ENCODE assay signal across 25 mouse cellular contexts in genomic region chr5:107545927-107546326, GRCm38 (mm10). TPM values are rescaled to one million over a fixed set of nuclear protein-coding genes. Genes with fewer than 3 reads are reported as not detected.
A peak's percentile ranks its signal among the peaks of the same experiment; 100 is the strongest.
DNase-seq lines count a peak whose midpoint lies in the region; ATAC-seq and TF ChIP-seq lines count a peak whose summit lies in the region.
"Had no signal": no experiment of that assay in that cellular context is flagged by ENCODE, and none has a peak within 500 bp of the region (broad histone marks: within the 10 kb centered on the region; RNA-seq: fewer than 3 reads in every experiment).

No protein-coding gene starts in this region.

- H3K4me2 ChIP-seq in liver, embryonic 13.5 days = no peak overlapping the region
- H3K4me2 ChIP-seq in liver, postnatal 0 days (ENCODE audit: low read depth, low read length) = no peak overlapping the region
- no peak overlapping the region for H3K4me2 ChIP-seq in intestine, postnatal 0 days (replicated peaks; ENCODE audit: low read depth)
- H3K4me2 ChIP-seq: embryonic facial prominence, embryonic 15.5 days; hindbrain, embryonic 15.5 days; liver, embryonic 15.5 days; midbrain, embryonic 12.5 days had no signal

- H3K4me1 ChIP-seq in liver, embryonic 13.5 days (replicated peaks) = peaks cover 21% of the 10 kb centered on the region
- H3K4me1 ChIP-seq in liver, postnatal 0 days (ENCODE audit: insufficient read depth) = peaks cover 4% of the 10 kb centered on the region
- no peaks in the 10 kb centered on the region for H3K4me1 ChIP-seq in kidney, adult 2 months (ENCODE audit: control insufficient read depth, insufficient read depth, low read length)
- no peaks in the 10 kb centered on the region for H3K4me1 ChIP-seq in intestine, postnatal 0 days (replicated peaks; ENCODE audit: control insufficient read depth, insufficient read depth, low read length)
- H3K4me1 ChIP-seq: embryonic facial prominence, embryonic 15.5 days; hindbrain, embryonic 15.5 days; midbrain, embryonic 12.5 days had no signal

- 50% methylated on average over 4 of the region's 4 CpGs for WGBS in liver, embryonic 13.5 days (ENCODE audit: insufficient replicate concordance)
- WGBS in liver, postnatal 0 days (ENCODE audit: insufficient replicate concordance) = 43% methylated on average over 4 of the region's 4 CpGs
- 66% methylated on average over 4 of the region's 4 CpGs for WGBS in kidney, adult 2 months
- 55% methylated on average over 4 of the region's 4 CpGs for WGBS in intestine, postnatal 0 days

- no peak overlapping the region for H3K9ac ChIP-seq in liver, embryonic 13.5 days
- no peak overlapping the region for H3K9ac ChIP-seq in liver, postnatal 0 days (replicated peaks)
- H3K9ac ChIP-seq in intestine, postnatal 0 days (ENCODE audit: low read depth, low read length) = no peak overlapping the region
- H3K9ac ChIP-seq: embryonic facial prominence, embryonic 15.5 days; hindbrain, embryonic 15.5 days; liver, embryonic 15.5 days; midbrain, embryonic 12.5 days had no signal

- no peak overlapping the region for H3K4me3 ChIP-seq in liver, embryonic 13.5 days (replicated peaks)
- H3K4me3 ChIP-seq in liver, postnatal 0 days (ENCODE audit: low read depth, low read length) = no peak overlapping the region
- H3K4me3 ChIP-seq in kidney, adult 2 months (ENCODE audit: insufficient read depth, low read depth, low read length) = no peak overlapping the region
- H3K4me3 ChIP-seq in intestine, postnatal 0 days (ENCODE audit: low read depth, low read length) = no peak overlapping the region
- H3K4me3 ChIP-seq: embryonic facial prominence, embryonic 15.5 days; forebrain, embryonic 10.5 days; gastrocnemius, adult 2 months; heart, adult 2 months; hindbrain, embryonic 15.5 days; layer of hippocampus, adult 2 months; liver, embryonic 15.5 days; midbrain, embryonic 12.5 days had no signal

- 0 out of 2 replicates have a peak overlapping the region, but pooled peaks have one; percentile 3 for H3K27ac ChIP-seq in liver, embryonic 13.5 days
- no peak overlapping the region for H3K27ac ChIP-seq in liver, postnatal 0 days (ENCODE audit: low read depth)
- H3K27ac ChIP-seq in kidney, adult 2 months (ENCODE audit: insufficient read depth, low read depth, low read length) = no peak overlapping the region
- H3K27ac ChIP-seq in intestine, postnatal 0 days (ENCODE audit: low read depth, low read length) = no peak overlapping the region
- H3K27ac ChIP-seq: embryonic facial prominence, embryonic 15.5 days; forebrain, embryonic 10.5 days; gastrocnemius, adult 2 months; heart, adult 2 months; hindbrain, embryonic 15.5 days; layer of hippocampus, adult 2 months; macrophage; midbrain, embryonic 12.5 days had no signal

- no peaks in the 10 kb centered on the region for H3K36me3 ChIP-seq in liver, embryonic 13.5 days
- H3K36me3 ChIP-seq in liver, postnatal 0 days (replicated peaks; ENCODE audit: insufficient read depth, low read length) = 0 out of 2 replicates have a peak, but pooled peaks cover 3% of the 10 kb centered on the region
- H3K36me3 ChIP-seq in kidney, adult 2 months (ENCODE audit: control insufficient read depth, insufficient read depth, low read length) = no peaks in the 10 kb centered on the region
- H3K36me3 ChIP-seq in intestine, postnatal 0 days (ENCODE audit: control insufficient read depth, insufficient read depth) = no peaks in the 10 kb centered on the region
- H3K36me3 ChIP-seq: liver, embryonic 15.5 days had no signal

- TF ChIP-seq POLR2A in kidney, adult 2 months (IDR thresholded peaks at IDR 0.05; ENCODE audit: low read depth, low read length) = no peak

- TF ChIP-seq EP300 in liver, postnatal 0 days (IDR thresholded peaks at IDR 0.05; ENCODE audit: low read depth) = no peak

- no peak for TF ChIP-seq CTCF in liver, postnatal 0 days (IDR thresholded peaks at IDR 0.05; ENCODE audit: low read depth)
- TF ChIP-seq CTCF in kidney, adult 2 months (conservative IDR thresholded peaks at IDR 0.05; ENCODE audit: insufficient read depth, insufficient read length, low read depth, low read length) = no peak
- TF ChIP-seq CTCF in intestine, postnatal 0 days (IDR thresholded peaks at IDR 0.05; ENCODE audit: low read depth) = no peak

- H3K27me3 ChIP-seq in liver, embryonic 13.5 days = peaks cover 3% of the 10 kb centered on the region; the same call in 1 of the 2 replicates
- no peaks in the 10 kb centered on the region for H3K27me3 ChIP-seq in liver, postnatal 0 days (ENCODE audit: insufficient read depth, low read length)
- H3K27me3 ChIP-seq in kidney, adult 2 months (replicated peaks; ENCODE audit: control insufficient read depth, insufficient read depth, low read length) = no peaks in the 10 kb centered on the region
- no peaks in the 10 kb centered on the region for H3K27me3 ChIP-seq in intestine, postnatal 0 days (replicated peaks; ENCODE audit: control insufficient read depth, insufficient read depth, low read length)
- H3K27me3 ChIP-seq: embryonic facial prominence, embryonic 15.5 days; hindbrain, embryonic 15.5 days; midbrain, embryonic 12.5 days had no signal

- no peak for ATAC-seq in liver, embryonic 13.5 days (ENCODE audit: low read depth)
- no peak for ATAC-seq in liver, postnatal 0 days
- ATAC-seq in activated CD4-positive, CD25-positive, alpha-beta regulatory T cell, adult 4 months = peak; percentile 90
- peak; percentile 60 for ATAC-seq in megakaryocyte progenitor cell, adult 5-6 weeks (replicated peaks; ENCODE audit: poor library complexity)
- no peak for ATAC-seq in intestine, postnatal 0 days

- no peak for DNase-seq in liver, embryonic 13.5 days
- no peak for DNase-seq in liver, postnatal 0 days
- DNase-seq in 416B (ENCODE audit: low read depth) = peak; percentile 67
- DNase-seq in kidney, adult 2 months = no peak
- no peak for DNase-seq in cerebellum, adult 9-11 months
- DNase-seq: adrenal gland, adult 8-10 months; cerebellum, adult 8-10 months; gastrocnemius, adult 2 months; heart, adult 2 months; heart, postnatal 36 days; kidney, adult 8-10 months; kidney, postnatal 14 days; spleen, adult 18-20 months; thymus, adult 18-20 months had no signal

- no peaks in the 10 kb centered on the region for H3K9me3 ChIP-seq in liver, embryonic 13.5 days (replicated peaks)
- no peaks in the 10 kb centered on the region for H3K9me3 ChIP-seq in liver, postnatal 0 days (ENCODE audit: low read length)
- no peaks in the 10 kb centered on the region for H3K9me3 ChIP-seq in intestine, postnatal 0 days (ENCODE audit: control insufficient read depth)
- H3K9me3 ChIP-seq: embryonic facial prominence, embryonic 15.5 days; forebrain, embryonic 10.5 days; hindbrain, embryonic 15.5 days; liver, embryonic 15.5 days; midbrain, embryonic 12.5 days had no signal

RNA-seq across cellular contexts. Expression of gene 1700028K03Rik, which starts 11.4 kb away (rescaled TPM):
- 0.01 and 0.07 TPM in 2 replicates for polyA plus RNA-seq in liver, embryonic 13.5 days (2015; fragmentation: Nextera tagmentation; extraction: Ambion mirVana)
- polyA plus RNA-seq in liver, postnatal 0 days (2015; fragmentation: Nextera tagmentation; extraction: Ambion mirVana) = 0.09 and 0.12 TPM in 2 replicates
- polyA plus RNA-seq in activated CD4-positive, CD25-positive, alpha-beta regulatory T cell, adult 4 months (2017; shearing (Covaris generic)) = under 1 TPM; 0.11 to 0.45 TPM
- total RNA-seq in megakaryocyte progenitor cell, adult 5-6 weeks (2015) = 0.02 TPM in 1 of 2 replicates, not detected in the other
- not detected in 2 replicates for total RNA-seq in megakaryocyte progenitor cell, adult 5-6 weeks (2017)
- polyA plus RNA-seq in kidney, adult 2 months (2012; rRNA removed) = not detected in 2 replicates
- polyA plus RNA-seq in intestine, postnatal 0 days (2015; fragmentation: Nextera tagmentation; extraction: Ambion mirVana) = 0.04 TPM in 2 replicates
- total RNA-seq: heart, adult 2 months; heart, postnatal 36 days; monocyte, adult 5-6 weeks had no signal
- polyA plus RNA-seq: liver, embryonic 15.5 days; macrophage had no signal

RNA-seq across cellular contexts. Expression of gene Gm42669, which starts 38.5 kb away (rescaled TPM):
- polyA plus RNA-seq in liver, embryonic 13.5 days (2015; fragmentation: Nextera tagmentation; extraction: Ambion mirVana) = 0.05 and 0.08 TPM in 2 replicates
- polyA plus RNA-seq in liver, postnatal 0 days (2015; fragmentation: Nextera tagmentation; extraction: Ambion mirVana) = 0.04 TPM in 1 of 2 replicates, not detected in the other
- polyA plus RNA-seq in activated CD4-positive, CD25-positive, alpha-beta regulatory T cell, adult 4 months (2017; shearing (Covaris generic)) = under 1 TPM; 0.52 to 0.62 TPM
- 0.15 TPM in 1 of 2 replicates, not detected in the other for total RNA-seq in megakaryocyte progenitor cell, adult 5-6 weeks (2015)
- total RNA-seq in megakaryocyte progenitor cell, adult 5-6 weeks (2017) = 0.07 and 0.62 TPM in 2 replicates
- polyA plus RNA-seq in kidney, adult 2 months (2012; rRNA removed) = not detected in 2 replicates
- polyA plus RNA-seq in intestine, postnatal 0 days (2015; fragmentation: Nextera tagmentation; extraction: Ambion mirVana) = 0.08 and 0.18 TPM in 2 replicates
- total RNA-seq: heart, adult 2 months had no signal

RNA-seq across cellular contexts. Expression of gene Rpap2, which starts 51.2 kb away (rescaled TPM):
- polyA plus RNA-seq in liver, embryonic 13.5 days (2015; fragmentation: Nextera tagmentation; extraction: Ambion mirVana) = 5.7 and 8.1 TPM in 2 replicates
- 5.4 and 5.5 TPM in 2 replicates for polyA plus RNA-seq in liver, postnatal 0 days (2015; fragmentation: Nextera tagmentation; extraction: Ambion mirVana)
- polyA plus RNA-seq in activated CD4-positive, CD25-positive, alpha-beta regulatory T cell, adult 4 months (2017; shearing (Covaris generic)) = 10 to 100 TPM; 33.6 to 34.1 TPM
- 18.4 and 24.5 TPM in 2 replicates for total RNA-seq in megakaryocyte progenitor cell, adult 5-6 weeks (2015)
- total RNA-seq in megakaryocyte progenitor cell, adult 5-6 weeks (2017) = 19.8 and 33.4 TPM in 2 replicates
- polyA plus RNA-seq in kidney, adult 2 months (2012; rRNA removed) = 3.0 and 3.3 TPM in 2 replicates
- polyA plus RNA-seq in intestine, postnatal 0 days (2015; fragmentation: Nextera tagmentation; extraction: Ambion mirVana) = 8.4 and 8.5 TPM in 2 replicates

RNA-seq across cellular contexts. Expression of gene Glmn, which starts 51.8 kb away (rescaled TPM):
- 9.5 and 11.3 TPM in 2 replicates for polyA plus RNA-seq in liver, embryonic 13.5 days (2015; fragmentation: Nextera tagmentation; extraction: Ambion mirVana)
- polyA plus RNA-seq in liver, postnatal 0 days (2015; fragmentation: Nextera tagmentation; extraction: Ambion mirVana) = 5.9 and 6.9 TPM in 2 replicates
- polyA plus RNA-seq in activated CD4-positive, CD25-positive, alpha-beta regulatory T cell, adult 4 months (2017; shearing (Covaris generic)) = 10 to 100 TPM; 22.3 to 25.8 TPM
- total RNA-seq in megakaryocyte progenitor cell, adult 5-6 weeks (2015) = 18.8 and 25.8 TPM in 2 replicates
- total RNA-seq in megakaryocyte progenitor cell, adult 5-6 weeks (2017) = 11.4 and 13.9 TPM in 2 replicates
- polyA plus RNA-seq in kidney, adult 2 months (2012; rRNA removed) = 0.78 and 0.91 TPM in 2 replicates
- polyA plus RNA-seq in intestine, postnatal 0 days (2015; fragmentation: Nextera tagmentation; extraction: Ambion mirVana) = 9.5 and 10.2 TPM in 2 replicates

Comparison
In these comparisons a context has a peak if more than half of its experiments do, and no peak if none do; other contexts are left out.
1. ATAC-seq: peak in activated CD4-positive, CD25-positive, alpha-beta regulatory T cell, adult 4 months (single experiment) and megakaryocyte progenitor cell, adult 5-6 weeks (single experiment); none in liver, embryonic 13.5 days (single experiment), liver, postnatal 0 days (single experiment) and intestine, postnatal 0 days (single experiment).